Mouse (Mus musculus) liver, embryonic 16.5 days (tissue): ENCODE data around the gene Adam26b. TPM values are rescaled to one million over a fixed set of nuclear protein-coding genes. Genes with fewer than 3 reads are reported as not detected.
"Not testable (repeated sequence)": the region's sequence is repeated elsewhere in the genome, so short reads cannot be mapped to it uniquely, and the experiment has no call there.

Source experiments
- ATAC-seq: fragments of 200-750 bp; cut with Nextera tagmentation; 2 replicates; pipeline ENCODE4 v1.8.0; 2017; ENCODE audit warnings: low read depth, mild to moderate bottlenecking, moderate number of reproducible peaks, moderate library complexity
- H3K27ac ChIP-seq: fragments of 300-500 bp; sonication (generic); 2 replicates; pipeline ENCODE4 v1.5.1; 2014; ENCODE audit warnings: mild to moderate bottlenecking, low read length
- H3K27me3 ChIP-seq: fragments of 300-500 bp; sonication (generic); 2 replicates; pipeline ENCODE4 v1.6.1; 2014; ENCODE audit warnings: low read depth, low read length, mixed read lengths; ENCODE audit not compliant: control insufficient read depth, insufficient read depth
- H3K36me3 ChIP-seq: fragments of 300-500 bp; sonication (generic); 2 replicates; pipeline ENCODE4 v1.6.1; 2014; ENCODE audit warnings: mild to moderate bottlenecking; ENCODE audit not compliant: control insufficient read depth, insufficient read depth
- H3K4me1 ChIP-seq: fragments of 300-500 bp; sonication (generic); 2 replicates; pipeline ENCODE4 v1.6.1; 2014; ENCODE audit warnings: low read depth, low read length, mixed read lengths; ENCODE audit not compliant: control insufficient read depth
- H3K4me2 ChIP-seq: fragments of 300-500 bp; sonication (generic); 2 replicates; pipeline ENCODE4 v1.6.1; 2014; ENCODE audit warnings: low read depth, low read length, mixed read lengths
- H3K4me3 ChIP-seq: fragments of 300-500 bp; sonication (generic); 2 replicates; pipeline ENCODE4 v1.5.1; 2014; ENCODE audit warnings: low read depth, mild to moderate bottlenecking, low read length
- H3K9ac ChIP-seq: fragments of 300-500 bp; sonication (generic); 2 replicates; pipeline ENCODE4 v1.6.1; 2014; ENCODE audit warnings: low read depth, low read length
- H3K9me3 ChIP-seq: fragments of 300-500 bp; sonication (generic); replicated peaks from 2 replicates; pipeline ENCODE4 v1.6.1; 2016; ENCODE audit warnings: low read length; ENCODE audit not compliant: control insufficient read depth
- WGBS: fragments of 180-500 bp; shearing (Covaris S2); extraction: QIAGEN DNeasy Blood & Tissue Kit; methylation state at CpG from one replicate; pipeline ENCODE4 v1.1.7; 2014; ENCODE audit not compliant: insufficient replicate concordance; 5-methylcytosine and 5-hydroxymethylcytosine counted together
- polyA plus RNA-seq: library from polyadenylated mRNA; unstranded; fragments of >200 nt; fragmentation: Nextera tagmentation; extraction: Ambion mirVana; gene quantifications from 2 replicates; pipeline ENCODE4 v1.2.1, GENCODE M21; 2015

The Adam26b gene
- not detected in 2 replicates for polyA plus RNA-seq

- not testable (repeated sequence) for H3K4me1 ChIP-seq, H3K4me2 ChIP-seq, H3K27ac ChIP-seq, H3K9ac ChIP-seq, H3K27me3 ChIP-seq, H3K9me3 ChIP-seq, H3K36me3 ChIP-seq, H3K4me3 ChIP-seq, ATAC-seq
Measured at GRCm38 (mm10) chr8:43528006-43528405, at the start of gene Adam26b. Gene Adam26b, minus strand, starts transcription at chr8:43528106.

GRCm38 (mm10) chr8:43576607-43577006, 48.7 kb upstream of the Adam26b start, which contains the start of gene Adam26a:
Gene Adam26a, minus strand, starts transcription at chr8:43576707.
- WGBS, result 68% methylated on average over 2 of the region's 2 CpGs

More at GRCm38 (mm10) chr8:43576607-43577006, 48.7 kb upstream of the Adam26b start, which contains the start of gene Adam26a:
- H3K4me3 ChIP-seq, H3K27me3 ChIP-seq, H3K9ac ChIP-seq, H3K9me3 ChIP-seq, H3K36me3 ChIP-seq, H3K27ac ChIP-seq, ATAC-seq, H3K4me1 ChIP-seq, H3K4me2 ChIP-seq: not testable (repeated sequence)

Other genes starting within 250 kb of the Adam26b start
- gene Zfp42, start 221.1 kb downstream of the Adam26b start, polyA plus RNA-seq, result not detected in 2 replicates
- not detected in 2 replicates for gene Adam26a, start 48.6 kb upstream of the Adam26b start, polyA plus RNA-seq
- not detected in 2 replicates for gene Gm5346, start 99.2 kb upstream of the Adam26b start, polyA plus RNA-seq
- not detected in 2 replicates for gene Adam34, start 181.9 kb upstream of the Adam26b start, polyA plus RNA-seq